Mouse (Mus musculus): ENCODE data around the gene Ctdsp1.

Gene Ctdsp1

DNA sequence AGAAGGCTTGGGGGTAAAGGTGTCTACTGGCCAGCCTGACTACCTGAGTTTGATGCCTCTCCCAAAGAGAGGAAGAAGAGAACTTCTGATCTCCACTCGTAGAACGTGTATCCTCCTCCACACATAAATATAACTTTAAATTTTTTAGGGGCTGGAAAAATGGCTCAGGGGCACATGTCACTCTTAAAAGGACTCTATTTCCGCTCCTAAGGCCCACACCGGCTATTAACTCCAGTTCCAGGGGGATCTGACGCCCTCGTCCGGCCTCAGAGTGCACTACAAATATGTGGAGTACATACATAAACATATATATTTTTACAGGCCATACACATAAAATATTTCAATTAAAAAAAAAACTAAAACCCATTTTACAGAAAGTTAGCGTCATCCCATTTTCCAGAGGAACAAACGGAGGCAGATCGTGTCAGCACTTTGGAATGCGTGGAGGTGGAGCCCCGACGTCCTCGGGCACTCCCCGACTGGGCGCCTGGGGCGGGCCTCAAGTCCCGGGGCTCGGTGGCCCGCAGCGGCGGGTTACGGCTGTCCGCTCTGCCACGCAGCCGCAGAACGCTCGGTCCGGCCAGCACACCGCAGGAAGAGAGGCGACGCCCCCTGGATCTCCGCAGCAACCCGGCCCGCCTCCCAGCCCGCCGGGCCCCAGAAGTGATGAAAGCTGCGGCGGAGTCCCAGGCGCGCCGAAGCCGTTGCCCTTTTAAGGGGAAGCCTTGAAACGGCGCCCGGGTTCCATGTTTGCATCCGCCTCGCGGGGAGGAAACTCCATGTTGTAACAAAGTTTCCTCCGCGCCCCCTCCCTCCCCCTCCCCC lies at the start of gene Ctdsp1:
Gene Ctdsp1, plus strand, starts transcription at position 586 of the 825 bp plus-strand sequence.
- DNase-seq (ENCODE audit: low spot score) = peak; percentile 99

- DNase-seq (ENCODE audit: low spot score) = no peak
These were observed 49.4 kb upstream of the Ctdsp1 start for GRCm38 (mm10) chr1:74341898-74342297.

DNA sequence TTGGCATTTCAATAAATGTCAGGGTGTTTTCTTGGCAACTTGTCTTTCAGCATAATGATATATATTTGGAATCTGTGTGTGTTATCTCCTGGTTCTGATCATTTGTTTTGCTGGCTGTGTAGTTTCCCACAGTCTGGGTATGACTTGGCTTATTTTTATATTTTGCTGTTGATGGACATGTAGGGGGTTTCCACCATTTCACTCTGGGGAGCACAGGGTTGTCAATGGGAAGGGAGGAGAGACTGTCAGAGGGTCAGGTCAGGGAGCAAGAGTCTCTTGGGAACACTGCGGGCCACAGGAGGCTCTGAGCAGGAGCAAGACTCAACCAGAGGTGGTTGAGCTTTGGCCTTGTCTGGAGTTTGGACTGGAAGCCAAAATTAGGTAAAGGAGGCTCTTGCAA lies 49.0 kb upstream of the Ctdsp1 start:
- no peak for DNase-seq (ENCODE audit: low spot score)

GRCm38 (mm10) chr1:74343161-74343560 lies 48.1 kb upstream of the Ctdsp1 start:
- no peak for DNase-seq (ENCODE audit: low spot score)

DNA sequence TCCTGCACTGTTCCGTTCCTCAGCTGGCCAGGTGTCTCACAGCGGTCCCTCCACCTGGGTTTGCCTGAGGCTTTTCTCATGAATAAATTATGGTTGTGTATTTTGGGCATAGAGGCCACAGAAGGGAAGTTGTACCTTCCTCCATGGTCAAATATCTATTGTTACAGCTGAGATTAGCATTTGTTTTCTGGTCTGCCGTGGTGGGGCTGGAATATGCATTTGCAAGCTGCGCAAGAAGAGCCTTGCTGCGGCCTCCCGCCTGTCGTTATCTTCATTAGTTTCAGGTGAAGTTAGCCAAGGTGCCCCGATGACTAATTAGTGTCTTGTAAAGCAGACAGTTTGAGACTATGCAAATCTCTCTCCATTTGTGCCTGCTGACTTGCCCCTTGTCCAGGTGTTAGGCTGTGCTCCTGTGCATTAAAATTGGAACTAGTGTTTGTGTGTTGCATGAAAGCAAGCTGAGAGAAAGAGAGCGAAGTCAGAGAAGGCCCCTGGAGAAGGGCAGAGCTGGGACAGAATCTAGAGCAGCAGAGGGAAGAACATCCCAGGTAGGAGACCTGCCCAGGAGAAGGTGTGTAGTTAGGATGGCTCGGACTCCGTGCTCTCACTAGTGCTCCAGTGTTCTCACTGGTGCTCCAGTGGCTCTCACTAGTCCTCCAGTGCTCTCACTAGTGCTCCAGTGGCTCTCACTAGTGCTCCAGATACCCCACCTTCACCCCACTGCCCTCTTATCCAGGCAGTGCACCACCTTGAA lies 47.0 kb upstream of the Ctdsp1 start:
- DNase-seq (ENCODE audit: low spot score) = no peak

DNA sequence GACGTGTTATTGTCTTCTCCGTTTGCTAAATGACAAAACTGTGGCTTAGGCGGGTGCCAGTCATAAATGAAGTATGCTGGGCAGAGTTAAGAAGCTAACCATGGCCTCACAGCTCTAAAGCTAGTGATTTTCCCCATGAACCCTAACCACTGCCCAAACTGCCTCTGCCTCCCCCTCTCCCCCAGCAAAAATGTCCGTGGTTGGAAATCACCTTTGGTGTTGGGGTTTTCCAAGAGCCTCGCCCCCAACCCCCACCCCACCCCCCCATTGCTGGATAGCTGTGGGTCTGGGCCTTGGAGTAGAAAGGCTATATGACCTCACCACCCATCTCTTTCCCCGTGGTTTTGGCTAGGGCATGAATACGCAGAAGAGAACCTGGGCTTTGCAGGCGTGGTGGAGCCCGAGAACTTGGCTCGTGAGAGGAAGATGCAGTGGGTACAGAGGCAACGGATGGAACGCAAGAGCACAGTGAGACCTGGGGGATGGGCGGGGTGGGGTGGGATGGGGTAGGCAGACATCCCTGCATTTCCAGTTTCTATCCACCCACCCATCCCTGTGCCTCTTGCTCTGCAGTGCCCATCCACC lies 40.0 kb upstream of the Ctdsp1 start:
- DNase-seq (ENCODE audit: low spot score) = no peak

GRCm38 (mm10) chr1:74352532-74353096 lies 38.7 kb upstream of the Ctdsp1 start:
- no peak for DNase-seq (ENCODE audit: low spot score)

GRCm38 (mm10) chr1:74353453-74354229 lies 37.7 kb upstream of the Ctdsp1 start:
- DNase-seq (ENCODE audit: low spot score) = no peak

DNA sequence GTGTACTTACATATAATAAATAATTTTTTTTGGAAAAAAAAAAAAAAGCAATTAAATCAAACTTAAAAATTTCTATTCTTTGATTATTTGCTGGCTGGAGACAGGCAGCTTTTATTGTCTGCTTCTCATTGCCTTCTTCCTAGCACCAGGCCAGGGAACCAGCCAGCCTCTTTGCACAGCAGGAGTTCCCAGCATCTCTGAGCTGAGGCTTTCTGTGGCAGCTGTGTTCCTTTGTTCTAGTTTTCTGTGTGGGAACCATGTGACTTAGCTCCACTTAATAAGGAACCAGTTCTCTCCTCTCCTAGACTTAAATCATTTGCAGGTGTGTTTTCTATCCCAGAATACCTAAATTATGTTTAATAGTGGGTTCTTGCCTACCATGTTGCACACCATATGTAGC lies 33.8 kb upstream of the Ctdsp1 start:
- DNase-seq (ENCODE audit: low spot score) = no peak

DNA sequence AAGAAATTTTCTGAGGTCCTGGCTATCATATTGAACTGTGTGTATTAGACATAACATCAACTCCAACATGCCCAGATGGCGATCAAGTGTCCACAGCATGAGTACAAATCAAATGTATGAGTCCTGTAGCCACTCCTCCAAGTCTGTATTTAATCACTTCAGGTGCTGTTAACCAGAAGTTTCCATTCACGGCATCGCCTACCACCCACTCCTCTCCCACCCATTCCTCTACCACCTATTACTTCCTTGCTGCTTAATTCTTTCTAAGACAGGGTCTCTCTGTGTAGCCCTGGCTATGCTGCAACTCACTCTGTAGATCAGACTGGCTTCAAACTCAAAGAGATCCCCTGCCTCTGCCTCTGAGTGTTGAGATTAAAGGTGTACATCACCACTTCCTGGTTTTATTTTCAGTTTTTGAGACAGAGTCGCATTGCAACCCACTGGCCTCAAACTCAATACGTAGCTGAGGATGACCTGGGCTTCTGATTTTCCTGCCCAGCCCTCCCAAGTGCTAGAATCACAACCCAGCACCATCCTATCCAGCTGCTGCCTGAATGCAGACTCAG lies 31.3 kb upstream of the Ctdsp1 start:
- no peak for DNase-seq (ENCODE audit: low spot score)

DNA sequence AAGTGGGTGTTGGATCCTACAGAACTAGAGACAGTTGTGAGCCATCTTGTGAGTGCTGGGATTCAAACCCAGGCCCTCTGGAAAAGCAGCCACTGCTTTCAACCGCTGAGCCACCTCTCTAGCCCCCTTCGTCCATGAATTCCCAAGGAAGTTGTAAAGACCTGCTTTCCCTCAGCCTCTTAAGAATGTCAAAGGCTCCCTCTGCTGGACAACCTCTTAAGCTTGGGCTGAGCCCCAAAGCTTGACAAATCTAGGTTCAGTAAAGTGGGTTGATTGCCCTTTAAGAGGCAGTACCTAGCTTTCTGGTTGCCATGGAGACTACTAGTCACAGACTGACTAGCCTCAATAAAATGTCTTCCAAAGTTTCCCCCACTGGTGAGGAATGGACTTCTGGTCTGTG lies 29.5 kb upstream of the Ctdsp1 start, which contains the start of gene Catip:
Gene Catip, plus strand, starts transcription at position 297 of the 400 bp plus-strand sequence.
- peak; percentile 85 for DNase-seq (ENCODE audit: low spot score)

GRCm38 (mm10) chr1:74362325-74363229 lies 28.7 kb upstream of the Ctdsp1 start:
- DNase-seq (ENCODE audit: low spot score) = no peak

DNA sequence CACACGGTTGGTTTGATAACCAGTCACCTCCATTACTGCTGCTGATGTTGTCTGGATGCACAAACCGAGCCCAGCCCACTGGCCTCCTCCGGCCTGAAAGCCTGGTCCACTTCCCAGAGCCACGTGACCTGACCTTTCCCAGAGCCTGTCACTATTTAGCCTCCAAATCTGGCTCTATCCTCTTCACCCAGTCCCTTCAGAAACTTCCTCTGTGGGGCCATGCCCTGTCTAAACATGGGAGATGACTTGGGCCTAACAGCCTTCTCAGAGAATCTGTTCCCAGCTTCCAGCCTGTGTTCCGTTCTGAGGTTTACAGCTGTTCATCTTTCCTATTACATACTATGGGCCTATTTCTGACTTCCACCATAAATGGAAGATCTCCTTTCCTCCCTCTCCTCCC lies 27.9 kb upstream of the Ctdsp1 start:
- no peak for DNase-seq (ENCODE audit: low spot score)

GRCm38 (mm10) chr1:74364270-74364669 lies 27.0 kb upstream of the Ctdsp1 start:
- DNase-seq (ENCODE audit: low spot score) = no peak

- DNase-seq (ENCODE audit: low spot score) = peak; percentile 58
These were observed 23.2 kb upstream of the Ctdsp1 start for GRCm38 (mm10) chr1:74367886-74368645.

GRCm38 (mm10) chr1:74370040-74370439 lies 21.3 kb upstream of the Ctdsp1 start:
- no peak for DNase-seq (ENCODE audit: low spot score)

DNA sequence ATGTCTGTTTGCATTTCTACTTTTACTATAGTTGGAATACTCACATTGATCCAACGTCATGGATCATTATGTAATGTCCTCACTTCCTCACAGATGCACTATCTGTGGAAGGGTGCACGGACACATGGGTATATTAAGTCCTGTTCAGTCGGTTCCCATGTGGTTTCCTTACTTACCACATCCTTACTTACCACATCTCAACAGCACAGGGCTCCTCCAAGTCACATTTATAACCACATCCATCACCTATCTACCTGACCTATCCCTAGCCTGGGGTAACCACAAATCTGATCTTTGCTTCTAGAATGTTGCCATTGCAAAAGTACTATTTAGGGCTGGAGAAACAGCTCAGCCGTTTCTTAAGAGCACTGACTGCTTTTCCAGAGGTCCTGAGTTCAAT lies 17.9 kb upstream of the Ctdsp1 start:
- no peak for DNase-seq (ENCODE audit: low spot score)

GRCm38 (mm10) chr1:74374980-74375379 lies 16.3 kb upstream of the Ctdsp1 start, which contains the start of gene Slc11a1:
Slc11a1 (plus strand) TSS chr1:74375195.
- peak; percentile 47 for DNase-seq (ENCODE audit: low spot score)

- no peak for DNase-seq (ENCODE audit: low spot score)
These were observed 15.7 kb upstream of the Ctdsp1 start for GRCm38 (mm10) chr1:74375561-74375960.

Data from lung, postnatal 25 days (tissue).